Mouse (Mus musculus) heart, adult 11 months (tissue): Measurements from ENCODE around the gene Mapt.
A peak's percentile ranks its signal among the peaks of the same experiment; 100 is the strongest.
"Not testable (repeated sequence)": the region's sequence is repeated elsewhere in the genome, so short reads cannot be mapped to it uniquely, and the experiment has no call there.

Experiments
- DNase-seq: peaks from one replicate; pipeline ENCODE4 v3.0.0; 2022

Gene Mapt

DNA sequence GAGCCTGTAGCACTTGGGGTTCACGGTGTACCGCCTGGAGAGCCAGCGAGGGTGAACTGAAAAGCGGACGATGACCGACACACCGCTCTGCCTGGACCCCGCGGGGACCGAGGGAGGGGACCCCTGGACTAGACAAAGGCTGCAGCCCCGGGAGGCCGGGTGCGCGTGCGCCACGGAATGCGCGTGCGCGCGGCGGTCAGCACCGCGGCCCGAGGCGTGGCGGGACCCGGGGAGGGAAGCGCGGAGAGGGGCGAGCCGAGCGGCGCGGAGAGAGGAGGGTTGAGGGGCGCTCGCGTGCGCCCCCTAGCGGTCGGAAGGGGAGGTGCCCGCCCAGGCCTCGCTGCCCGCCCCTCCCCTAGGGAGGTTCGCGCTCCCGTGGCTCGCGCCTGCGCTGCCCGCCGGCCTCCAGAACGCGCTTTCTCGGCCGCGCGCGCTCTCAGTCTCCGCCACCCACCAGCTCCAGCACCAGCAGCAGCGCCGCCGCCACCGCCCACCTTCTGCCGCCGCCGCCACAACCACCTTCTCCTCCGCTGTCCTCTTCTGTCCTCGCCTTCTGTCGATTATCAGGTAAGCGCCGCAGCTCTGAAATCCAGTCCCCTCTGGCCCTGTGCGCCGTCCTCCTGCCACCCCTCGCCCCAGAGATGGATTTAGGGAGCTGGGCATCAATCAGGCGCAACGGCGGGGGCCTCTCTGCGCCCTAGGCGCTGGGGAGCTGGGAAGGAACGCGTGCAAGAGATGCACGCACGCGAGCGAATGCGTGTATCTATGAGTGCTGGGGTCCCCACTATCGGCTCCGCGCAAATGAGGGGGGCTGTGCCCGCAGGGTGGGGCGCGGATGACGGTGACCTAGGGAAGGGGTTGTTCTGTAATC is at the start of gene Mapt:
Mapt (plus strand) TSS at position 350 of the 871 bp plus-strand sequence.
- peak; percentile 99 for DNase-seq

DNA sequence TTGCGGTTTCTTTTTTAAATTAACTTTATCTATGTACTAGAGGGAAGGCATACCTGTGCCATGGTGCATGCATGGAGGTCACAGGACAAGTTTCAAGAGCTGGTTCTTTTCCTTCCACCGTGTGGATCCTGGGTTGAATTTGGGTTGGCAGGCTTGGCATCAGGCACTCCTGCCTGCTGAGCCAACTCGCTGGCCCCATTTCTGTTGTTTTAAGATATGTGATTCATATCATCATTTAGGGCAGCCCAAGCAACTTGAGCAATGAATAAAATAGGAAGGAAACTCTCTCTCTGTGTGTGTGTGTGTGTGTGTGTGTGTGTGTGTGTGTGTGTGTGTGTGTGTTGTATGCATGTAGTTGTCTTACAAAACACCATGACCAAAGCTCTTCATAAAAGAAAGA is 49.0 kb upstream of the Mapt start:
- DNase-seq = no peak

- DNase-seq = no peak
Observed at GRCm38 (mm10) chr11:104186135-104186836, 44.9 kb upstream of the Mapt start, which contains the start of gene Sppl2c. Sppl2c (plus strand) TSS chr11:104186327.

GRCm38 (mm10) chr11:104186837-104187150 is 44.4 kb upstream of the Mapt start:
- DNase-seq = no peak

- DNase-seq = no peak
Observed at GRCm38 (mm10) chr11:104187766-104188165, 43.4 kb upstream of the Mapt start.

DNA sequence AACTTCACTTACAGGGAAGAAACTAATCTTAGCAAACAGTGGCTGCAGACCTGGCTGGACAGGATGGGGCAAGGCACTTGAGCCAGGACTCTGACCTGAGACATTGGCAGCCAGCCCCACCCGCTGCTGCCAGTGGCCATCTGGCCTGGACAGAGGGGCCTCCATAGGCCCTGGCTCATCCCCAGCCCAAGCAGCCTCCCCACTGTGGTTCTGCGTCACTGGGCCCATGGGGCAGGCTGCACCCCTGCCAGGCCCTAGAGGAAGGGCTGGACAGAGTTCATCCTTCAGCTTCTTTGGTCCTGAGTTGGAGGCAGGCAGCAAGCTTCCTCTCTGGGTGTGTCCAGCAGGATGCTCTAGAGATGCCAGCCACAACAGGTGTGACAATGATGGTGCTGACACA is 41.2 kb upstream of the Mapt start:
- no peak for DNase-seq

GRCm38 (mm10) chr11:104195382-104195781 is 35.8 kb upstream of the Mapt start:
- DNase-seq = no peak

DNA sequence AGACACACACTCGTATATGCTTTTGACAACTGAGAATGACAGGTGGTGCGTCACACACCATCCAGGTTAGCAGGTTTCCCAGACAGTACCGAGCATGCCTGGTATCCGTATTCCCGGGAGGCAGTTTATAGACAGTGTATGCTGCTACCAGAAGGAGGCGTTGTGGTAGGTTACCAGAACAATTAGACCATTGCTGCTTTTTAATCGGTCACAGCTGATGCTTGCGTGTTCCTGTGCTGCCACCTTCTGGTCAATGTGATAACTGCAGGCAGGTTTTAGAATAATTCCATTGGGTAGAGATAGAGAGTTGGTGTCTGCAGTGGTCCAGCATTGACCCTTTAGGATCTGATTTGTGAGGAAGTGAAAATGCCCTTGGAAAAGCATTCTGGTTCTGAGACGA is 35.4 kb upstream of the Mapt start:
- DNase-seq = peak; percentile 95

DNA sequence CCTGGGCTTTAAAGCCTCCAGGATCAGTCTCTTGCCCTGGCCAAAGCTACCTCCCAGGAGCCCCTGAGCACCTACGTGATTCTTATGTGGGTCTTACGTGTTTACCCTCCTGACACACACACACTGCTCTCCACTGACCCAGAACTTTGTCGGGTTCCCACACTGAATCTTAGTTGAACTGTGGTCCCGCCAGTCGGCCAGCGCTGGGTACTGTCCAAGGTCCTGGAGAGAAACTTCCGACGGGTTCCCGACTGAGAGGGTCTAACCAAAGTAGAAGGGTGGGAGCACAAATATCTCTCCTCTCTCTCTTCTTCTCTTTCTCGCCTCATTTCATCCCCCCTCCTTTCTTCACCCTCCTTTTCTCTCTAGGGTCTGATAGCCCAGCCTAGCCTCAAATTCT is 33.3 kb upstream of the Mapt start:
- DNase-seq = no peak

- no peak for DNase-seq
Observed at GRCm38 (mm10) chr11:104203271-104203670, 27.9 kb upstream of the Mapt start.

DNA sequence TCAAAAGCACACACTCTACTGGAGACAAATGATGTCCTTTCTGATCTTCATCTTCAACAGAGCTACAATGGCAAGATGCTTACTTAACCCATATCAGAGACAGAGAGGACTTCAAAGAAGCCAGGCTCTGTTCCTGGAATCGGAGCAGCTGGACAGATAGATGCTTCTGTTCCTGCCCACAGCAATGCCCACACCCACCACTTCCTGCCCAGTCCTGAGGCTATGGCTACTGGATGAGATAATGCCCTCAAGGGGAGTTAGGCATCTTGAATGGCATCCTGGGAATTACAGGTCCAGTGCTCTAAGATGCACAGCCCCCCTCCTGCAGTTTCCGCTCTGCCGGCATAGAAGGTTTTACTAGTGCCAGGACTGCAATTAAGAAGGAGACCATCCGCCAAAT is 24.6 kb upstream of the Mapt start:
- no peak for DNase-seq

DNA sequence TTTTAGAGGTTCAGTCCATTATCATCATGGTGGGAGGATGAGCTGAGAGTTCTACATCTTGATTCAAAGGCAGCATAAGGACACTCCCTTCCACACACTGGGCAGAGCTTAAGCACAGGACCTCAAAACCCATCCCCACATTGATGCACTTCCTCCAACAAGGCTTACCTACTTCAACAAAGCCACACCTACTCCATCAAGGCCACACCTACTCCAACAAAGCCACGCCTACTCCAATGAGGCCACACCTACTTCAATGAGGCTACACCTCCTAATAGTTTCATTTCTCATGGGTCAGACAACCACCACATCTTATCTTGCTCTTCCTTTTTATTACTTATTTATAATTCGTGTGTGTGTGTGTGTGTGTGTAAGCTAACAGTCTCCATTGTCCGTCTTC is 22.1 kb upstream of the Mapt start:
- DNase-seq = no peak

- DNase-seq = no peak
Observed at GRCm38 (mm10) chr11:104211251-104211650, 19.9 kb upstream of the Mapt start.

GRCm38 (mm10) chr11:104214128-104214527 is 17.1 kb upstream of the Mapt start:
- not testable (repeated sequence) for DNase-seq

DNA sequence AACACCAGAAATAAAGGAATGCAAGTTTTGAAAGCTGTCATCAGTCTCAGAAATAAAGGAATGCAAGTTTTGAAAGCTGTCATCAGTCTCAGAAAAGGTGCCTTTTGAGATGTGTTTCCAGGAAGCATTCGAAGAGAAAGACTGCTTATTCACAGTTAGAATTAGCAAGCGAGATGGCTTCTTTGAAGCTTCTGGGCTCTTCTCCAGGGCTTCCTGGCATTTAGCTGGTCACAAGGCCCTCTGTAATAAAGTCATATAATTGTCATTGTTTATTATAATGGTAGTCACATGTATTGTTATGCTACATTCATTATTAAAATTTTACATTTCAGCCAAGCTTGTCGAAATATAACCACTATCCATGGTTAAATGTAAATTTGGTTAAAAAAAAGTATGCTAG is 13.1 kb upstream of the Mapt start:
- DNase-seq = no peak

- peak; percentile 67 for DNase-seq
Observed at GRCm38 (mm10) chr11:104220291-104220690, 10.9 kb upstream of the Mapt start.

GRCm38 (mm10) chr11:104221751-104222150 is 9.4 kb upstream of the Mapt start:
- peak; percentile 79 for DNase-seq

DNA sequence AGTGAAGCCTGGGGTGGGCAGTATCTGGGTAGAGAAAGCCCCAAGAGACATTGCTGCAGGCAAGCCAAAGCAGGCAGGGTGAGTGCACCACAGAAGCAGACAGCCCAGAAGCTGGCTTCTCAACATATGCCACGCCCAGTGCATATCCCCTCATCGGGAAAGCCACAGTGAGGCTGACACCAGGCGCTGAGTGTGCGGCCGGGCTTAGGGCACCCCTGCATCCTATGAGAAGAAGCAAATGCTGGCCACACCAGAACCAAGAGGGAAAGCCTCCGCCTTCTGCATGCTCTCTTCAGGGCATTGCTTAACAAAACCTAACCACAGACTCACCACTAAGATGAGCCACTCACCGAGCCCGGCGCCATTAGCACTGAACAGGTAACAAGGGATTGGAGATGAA is 7.9 kb upstream of the Mapt start:
- DNase-seq = peak; percentile 63

DNA sequence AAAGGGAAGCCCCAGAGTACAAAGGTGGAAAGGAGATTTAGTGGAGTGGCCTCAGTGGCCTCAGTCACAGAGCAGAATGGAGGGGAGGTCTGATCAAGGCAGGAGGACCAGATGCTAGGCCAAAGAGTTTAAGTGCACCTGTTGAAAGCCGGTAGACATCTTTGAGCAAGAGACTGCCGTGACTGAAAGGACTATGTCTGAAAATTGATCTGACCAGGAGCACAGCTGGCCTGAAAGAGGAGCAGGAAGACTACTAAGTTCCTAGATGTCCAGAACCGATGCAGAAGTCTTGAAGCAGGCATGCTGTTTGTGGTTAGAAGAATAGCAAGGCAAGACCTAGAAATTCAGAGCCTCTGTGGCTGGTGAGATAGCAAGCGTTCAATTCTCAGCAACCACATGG is 1.8 kb upstream of the Mapt start:
- peak; percentile 79 for DNase-seq

DNA sequence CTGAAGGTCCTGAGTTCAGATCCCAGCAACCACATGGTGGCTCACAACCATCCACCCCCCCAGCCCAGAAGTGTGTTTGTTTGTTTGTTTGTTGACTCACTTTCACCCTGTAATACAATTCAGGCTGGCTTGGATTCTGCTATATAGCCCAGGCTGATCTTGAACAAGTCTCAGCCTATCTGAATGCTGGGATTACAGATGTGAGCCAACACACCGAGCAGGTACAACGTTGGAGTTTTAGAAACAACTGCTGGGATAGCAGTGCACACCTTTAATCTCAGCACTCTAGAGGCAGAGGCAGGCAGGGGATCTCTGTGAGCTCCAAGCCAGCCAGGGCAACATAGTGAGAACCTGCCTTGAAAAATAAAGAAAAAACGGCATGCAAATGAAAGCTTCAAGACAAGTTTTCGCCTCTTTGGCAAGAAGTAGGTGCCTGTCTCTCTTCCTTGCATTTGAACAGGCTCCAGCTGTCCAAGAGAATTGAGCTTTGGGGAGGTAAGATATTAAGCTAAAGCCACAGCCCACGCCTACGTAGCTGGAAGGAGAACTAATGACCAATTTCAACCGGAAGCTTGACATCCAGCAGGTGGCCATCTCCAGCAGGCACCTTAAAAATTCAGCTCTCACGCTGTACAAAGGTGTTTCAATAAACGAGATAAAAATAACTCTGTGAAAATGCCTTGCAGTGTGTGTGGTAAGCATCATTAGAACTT is 968 bp upstream of the Mapt start:
- peak; percentile 88 for DNase-seq

- DNase-seq = peak; percentile 96
Observed at GRCm38 (mm10) chr11:104232141-104233061, 1.2 kb downstream of the Mapt start.

DNA sequence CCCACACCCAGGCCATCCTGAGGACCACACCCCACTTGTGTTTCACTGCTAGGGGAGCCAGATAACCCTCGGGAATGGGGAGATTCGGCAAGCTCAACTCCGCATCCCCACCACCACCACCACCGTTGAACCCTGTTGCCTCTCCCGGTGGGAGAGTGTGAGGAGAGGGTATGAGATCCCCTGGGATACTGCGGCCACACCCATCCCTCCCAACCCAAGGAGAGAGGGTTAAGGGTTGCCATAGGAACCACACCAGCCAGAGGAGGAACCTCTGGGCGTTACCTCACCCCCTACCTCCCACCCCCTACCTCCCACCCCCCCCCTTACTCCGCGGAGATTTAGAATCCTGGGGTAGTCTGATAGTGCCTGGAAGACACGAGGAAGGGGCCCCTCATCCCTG is 1.9 kb downstream of the Mapt start:
- peak; percentile 89 for DNase-seq
